Mouse (Mus musculus): ENCODE data around the gene Pde4d. TPM values are rescaled to one million over a fixed set of nuclear protein-coding genes. Genes with fewer than 3 reads are reported as not detected.
A peak's percentile ranks its signal among the peaks of the same experiment; 100 is the strongest.

The Pde4d gene
- polyA plus RNA-seq, 1 experiment from 2014 or later = 32.1 TPM

GRCm38 (mm10) chr13:109558341-109559257 is 1108.9 kb downstream of the Pde4d start:
- peak; percentile 46; the same call in 1 of the 2 replicates for ATAC-seq (ENCODE audit: low read depth)
- Histone ChIP-seq H3K9ac (replicated peaks; ENCODE audit: low read depth, low read length) (no peak overlapping the region), H3K4me2 (ENCODE audit: low read depth, low read length) (no peak overlapping the region), H3K27me3 (ENCODE audit: control insufficient read depth, insufficient read depth, low read length) (no peaks in the 10 kb centered on the region), H3K9me3 (ENCODE audit: control insufficient read depth, low read length) (no peaks in the 10 kb centered on the region), H3K4me1 (ENCODE audit: control insufficient read depth, insufficient read depth, low read length) (no peaks in the 10 kb centered on the region), H3K27ac (ENCODE audit: low read depth, low read length) (no peak overlapping the region), H3K4me3 (ENCODE audit: low read depth, low read length) (no peak overlapping the region), H3K36me3 (ENCODE audit: control insufficient read depth, insufficient read depth, low read length) (no peaks in the 10 kb centered on the region)
- 67% methylated on average over 12 of the region's 12 CpGs for WGBS

GRCm38 (mm10) chr13:109560261-109560660 is 1110.5 kb downstream of the Pde4d start:
- no peaks in the 10 kb centered on the region for H3K36me3 ChIP-seq (ENCODE audit: control insufficient read depth, insufficient read depth, low read length)
- no peak for ATAC-seq (ENCODE audit: low read depth)
- WGBS = 85% methylated on average over 4 of the region's 4 CpGs

GRCm38 (mm10) chr13:109568638-109569468 is 1119.1 kb downstream of the Pde4d start:
- Histone ChIP-seq H3K4me3 (ENCODE audit: low read depth, low read length) (no peak overlapping the region), H3K27ac (ENCODE audit: low read depth, low read length) (peak overlapping the region; percentile 60; the same call in 1 of the 2 replicates)

More at GRCm38 (mm10) chr13:109560261-109560660, 1110.5 kb downstream of the Pde4d start:
- no peaks in the 10 kb centered on the region for H3K27me3 ChIP-seq (ENCODE audit: control insufficient read depth, insufficient read depth, low read length)
- no peak overlapping the region for H3K4me3 ChIP-seq (ENCODE audit: low read depth, low read length)
- H3K4me2 ChIP-seq (ENCODE audit: low read depth, low read length) = no peak overlapping the region
- no peaks in the 10 kb centered on the region for H3K9me3 ChIP-seq (ENCODE audit: control insufficient read depth, low read length)
- no peak overlapping the region for H3K27ac ChIP-seq (ENCODE audit: low read depth, low read length)
- H3K9ac ChIP-seq (replicated peaks; ENCODE audit: low read depth, low read length) = no peak overlapping the region
- H3K4me1 ChIP-seq (ENCODE audit: control insufficient read depth, insufficient read depth, low read length) = no peaks in the 10 kb centered on the region

GRCm38 (mm10) chr13:109569491-109569890 is 1119.7 kb downstream of the Pde4d start:
- no peak overlapping the region for H3K9ac ChIP-seq (replicated peaks; ENCODE audit: low read depth, low read length)
- ATAC-seq (ENCODE audit: low read depth) = no peak
- no peak overlapping the region; the same call in 1 of the 2 replicates for H3K27ac ChIP-seq (ENCODE audit: low read depth, low read length)
- H3K4me3 ChIP-seq (ENCODE audit: low read depth, low read length) = no peak overlapping the region
- no peak overlapping the region for H3K4me2 ChIP-seq (ENCODE audit: low read depth, low read length)
- no peaks in the 10 kb centered on the region for H3K9me3 ChIP-seq (ENCODE audit: control insufficient read depth, low read length)
- 61% methylated on average over 5 of the region's 5 CpGs for WGBS
- H3K27me3 ChIP-seq (ENCODE audit: control insufficient read depth, insufficient read depth, low read length) = no peaks in the 10 kb centered on the region
- H3K36me3 ChIP-seq (ENCODE audit: control insufficient read depth, insufficient read depth, low read length) = no peaks in the 10 kb centered on the region
- no peaks in the 10 kb centered on the region for H3K4me1 ChIP-seq (ENCODE audit: control insufficient read depth, insufficient read depth, low read length)

More at GRCm38 (mm10) chr13:109568638-109569468, 1119.1 kb downstream of the Pde4d start:
- Histone ChIP-seq H3K9me3 (ENCODE audit: control insufficient read depth, low read length) (no peaks in the 10 kb centered on the region), H3K9ac (replicated peaks; ENCODE audit: low read depth, low read length) (no peak overlapping the region), H3K4me2 (ENCODE audit: low read depth, low read length) (peak overlapping the region; percentile 7; the same call in 1 of the 2 replicates), H3K4me1 (ENCODE audit: control insufficient read depth, insufficient read depth, low read length) (no peaks in the 10 kb centered on the region), H3K27me3 (ENCODE audit: control insufficient read depth, insufficient read depth, low read length) (no peaks in the 10 kb centered on the region), H3K36me3 (ENCODE audit: control insufficient read depth, insufficient read depth, low read length) (no peaks in the 10 kb centered on the region)
- WGBS = 64% methylated on average over 20 of the region's 20 CpGs
- peak; percentile 58 for ATAC-seq (ENCODE audit: low read depth)

GRCm38 (mm10) chr13:109576725-109577124 is 1127.0 kb downstream of the Pde4d start:
- Histone ChIP-seq H3K4me1 (ENCODE audit: control insufficient read depth, insufficient read depth, low read length) (peaks cover 3% of the 10 kb centered on the region; the same call in 1 of the 2 replicates), H3K27me3 (ENCODE audit: control insufficient read depth, insufficient read depth, low read length) (no peaks in the 10 kb centered on the region), H3K4me3 (ENCODE audit: low read depth, low read length) (no peak overlapping the region), H3K9ac (replicated peaks; ENCODE audit: low read depth, low read length) (no peak overlapping the region), H3K36me3 (ENCODE audit: control insufficient read depth, insufficient read depth, low read length) (no peaks in the 10 kb centered on the region), H3K4me2 (ENCODE audit: low read depth, low read length) (no peak overlapping the region), H3K27ac (ENCODE audit: low read depth, low read length) (no peak overlapping the region), H3K9me3 (ENCODE audit: control insufficient read depth, low read length) (no peaks in the 10 kb centered on the region)
- no peak for ATAC-seq (ENCODE audit: low read depth)
- WGBS = 32% methylated on average over 1 of the region's 1 CpGs

GRCm38 (mm10) chr13:109577454-109577853 is 1127.7 kb downstream of the Pde4d start:
- ATAC-seq (ENCODE audit: low read depth) = peak; percentile 51
- 30% methylated on average over 5 of the region's 5 CpGs for WGBS
- no peak overlapping the region for H3K9ac ChIP-seq (replicated peaks; ENCODE audit: low read depth, low read length)
- no peak overlapping the region for H3K4me2 ChIP-seq (ENCODE audit: low read depth, low read length)
- H3K4me1 ChIP-seq (ENCODE audit: control insufficient read depth, insufficient read depth, low read length) = peaks cover 3% of the 10 kb centered on the region; the same call in 1 of the 2 replicates
- H3K4me3 ChIP-seq (ENCODE audit: low read depth, low read length) = no peak overlapping the region
- H3K27ac ChIP-seq (ENCODE audit: low read depth, low read length) = 0 out of 2 replicates have a peak overlapping the region, but pooled peaks have one; percentile 16
- no peaks in the 10 kb centered on the region for H3K27me3 ChIP-seq (ENCODE audit: control insufficient read depth, insufficient read depth, low read length)
- H3K36me3 ChIP-seq (ENCODE audit: control insufficient read depth, insufficient read depth, low read length) = no peaks in the 10 kb centered on the region
- H3K9me3 ChIP-seq (ENCODE audit: control insufficient read depth, low read length) = no peaks in the 10 kb centered on the region

GRCm38 (mm10) chr13:109577901-109578300 is 1128.2 kb downstream of the Pde4d start:
- Histone ChIP-seq H3K27ac (ENCODE audit: low read depth, low read length) (0 out of 2 replicates have a peak overlapping the region, but pooled peaks have one; percentile 16), H3K9me3 (ENCODE audit: control insufficient read depth, low read length) (no peaks in the 10 kb centered on the region), H3K4me3 (ENCODE audit: low read depth, low read length) (no peak overlapping the region), H3K4me2 (ENCODE audit: low read depth, low read length) (no peak overlapping the region), H3K27me3 (ENCODE audit: control insufficient read depth, insufficient read depth, low read length) (no peaks in the 10 kb centered on the region), H3K4me1 (ENCODE audit: control insufficient read depth, insufficient read depth, low read length) (peaks cover 3% of the 10 kb centered on the region; the same call in 1 of the 2 replicates), H3K9ac (replicated peaks; ENCODE audit: low read depth, low read length) (no peak overlapping the region), H3K36me3 (ENCODE audit: control insufficient read depth, insufficient read depth, low read length) (no peaks in the 10 kb centered on the region)
- 74% methylated on average over 4 of the region's 4 CpGs for WGBS
- no peak for ATAC-seq (ENCODE audit: low read depth)

- H3K27me3 ChIP-seq (ENCODE audit: control insufficient read depth, insufficient read depth, low read length) = no peaks in the 10 kb centered on the region
- H3K4me3 ChIP-seq (ENCODE audit: low read depth, low read length) = no peak overlapping the region
- no peak overlapping the region for H3K9ac ChIP-seq (replicated peaks; ENCODE audit: low read depth, low read length)
- no peaks in the 10 kb centered on the region for H3K36me3 ChIP-seq (ENCODE audit: control insufficient read depth, insufficient read depth, low read length)
- ATAC-seq (ENCODE audit: low read depth) = no peak
- no peaks in the 10 kb centered on the region for H3K9me3 ChIP-seq (ENCODE audit: control insufficient read depth, low read length)
- no peak overlapping the region for H3K27ac ChIP-seq (ENCODE audit: low read depth, low read length)
- peaks cover 3% of the 10 kb centered on the region; the same call in 1 of the 2 replicates for H3K4me1 ChIP-seq (ENCODE audit: control insufficient read depth, insufficient read depth, low read length)
- 76% methylated on average over 16 of the region's 16 CpGs for WGBS
- no peak overlapping the region for H3K4me2 ChIP-seq (ENCODE audit: low read depth, low read length)
Measured at GRCm38 (mm10) chr13:109581284-109582070, 1131.7 kb downstream of the Pde4d start.

Measured in neural tube, embryonic 14.5 days (tissue).